Mouse (Mus musculus) G1E (cell line): Measurements from ENCODE around the gene Coro1a.

ENCODE experiments used
- CTCF ChIP-seq: IDR thresholded peaks from 2 replicates; pipeline ENCODE4 v1.5.1; 2012; ENCODE audit warnings: low read depth, low read length, inconsistent platforms, mixed read lengths
- GATA2 ChIP-seq: IDR thresholded peaks from 2 replicates; pipeline ENCODE4 v1.6.1; 2012; ENCODE audit warnings: low read depth, low read length, inconsistent platforms, borderline replicate concordance

DNA sequence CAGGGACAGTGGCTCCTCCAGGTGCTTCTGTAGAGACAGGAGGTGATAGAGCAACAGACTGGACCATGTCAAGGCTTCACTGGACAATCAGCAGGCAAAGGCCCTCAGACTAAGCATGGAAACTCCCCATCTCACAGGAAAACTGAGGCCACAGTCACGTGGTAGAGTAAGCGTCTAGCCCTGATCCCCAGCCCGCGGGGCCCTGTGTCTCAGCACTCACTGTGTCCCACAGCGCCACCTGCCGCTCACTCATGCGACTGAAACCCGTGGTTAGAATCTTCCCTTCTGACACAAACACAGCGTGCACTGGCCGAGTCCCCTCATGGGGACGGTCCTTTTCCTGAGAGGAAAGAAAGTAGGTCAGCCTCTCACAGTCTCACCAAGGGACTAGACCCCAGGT is 6.5 kb downstream of the Coro1a start:
- TF ChIP-seq CTCF, result peak; percentile 69
- no peak for TF ChIP-seq GATA2
